Mouse (Mus musculus): ENCODE results near the gene Srp14.

The Srp14 gene

GRCm38 (mm10) chr2:118431589-118431988 is 47.9 kb downstream of the Srp14 start:
- no peak for DNase-seq (ENCODE audit: low spot score)

GRCm38 (mm10) chr2:118430630-118431029 is 48.9 kb downstream of the Srp14 start:
- no peak for DNase-seq (ENCODE audit: low spot score)

- DNase-seq (ENCODE audit: low spot score): no peak
Measured at GRCm38 (mm10) chr2:118429297-118429696, 50.2 kb downstream of the Srp14 start.

GRCm38 (mm10) chr2:118428296-118428695 is 51.2 kb downstream of the Srp14 start:
- DNase-seq (ENCODE audit: low spot score): no peak

All from ovary, postnatal 10 days (tissue).